Mouse (Mus musculus): ENCODE results near the gene Fam76b. TPM values are rescaled to one million over a fixed set of nuclear protein-coding genes. Genes with fewer than 3 reads are reported as not detected.
"Not testable (repeated sequence)": the region's sequence is repeated elsewhere in the genome, so short reads cannot be mapped to it uniquely, and the experiment has no call there.

Gene Fam76b
- polyA plus RNA-seq (2016; fragmentation: Nextera tagmentation; extraction: Ambion mirVana) = 21.5 and 24.4 TPM in 2 replicates

GRCm38 (mm10) chr9:13827406-13828086, at the start of gene Fam76b:
Gene Fam76b (plus strand): TSS chr9:13827716.
- Histone ChIP-seq H3K4me3 (peak within 1 kb of the TSS; percentile 76), H3K36me3 (peaks cover 49% of the 10 kb centered on the region), H3K27me3 (ENCODE audit: low read depth, poor library complexity, severe bottlenecking) (no peaks in the 10 kb centered on the region), H3K27ac (peak within 1 kb of the TSS; percentile 99), H3K4me1 (peaks cover 18% of the 10 kb centered on the region), H3K9me3 (replicated peaks) (no peaks in the 10 kb centered on the region)
- peak; percentile 96 for DNase-seq (ENCODE audit: low spot score)
- WGBS = under 1% methylated on average over 67 of the region's 67 CpGs

GRCm38 (mm10) chr9:13781985-13782384, 45.5 kb upstream of the Fam76b start:
- peaks cover 41% of the 10 kb centered on the region for H3K36me3 ChIP-seq

GRCm38 (mm10) chr9:13790864-13791263, 36.7 kb upstream of the Fam76b start:
- H3K4me1 ChIP-seq; H3K27me3 ChIP-seq (ENCODE audit: low read depth, poor library complexity, severe bottlenecking); DNase-seq (ENCODE audit: low spot score); H3K9me3 ChIP-seq (replicated peaks); H3K4me3 ChIP-seq; H3K27ac ChIP-seq: not testable (repeated sequence)
- H3K36me3 ChIP-seq = peaks cover 83% of the 10 kb centered on the region
- WGBS = 98% methylated on average over 8 of the region's 8 CpGs

More at GRCm38 (mm10) chr9:13781985-13782384, 45.5 kb upstream of the Fam76b start:
- H3K9me3 ChIP-seq (replicated peaks) = no peaks in the 10 kb centered on the region
- no peak for DNase-seq (ENCODE audit: low spot score)
- H3K27me3 ChIP-seq (ENCODE audit: low read depth, poor library complexity, severe bottlenecking) = no peaks in the 10 kb centered on the region
- H3K27ac ChIP-seq = no peak overlapping the region
- H3K4me1 ChIP-seq = no peaks in the 10 kb centered on the region
- H3K4me3 ChIP-seq = no peak overlapping the region
- 96% methylated on average over 1 of the region's 1 CpGs for WGBS

- H3K36me3 ChIP-seq = peaks cover 78% of the 10 kb centered on the region
- DNase-seq (ENCODE audit: low spot score) = no peak
- H3K4me3 ChIP-seq = no peak overlapping the region
- WGBS = 93% methylated on average over 1 of the region's 1 CpGs
- no peaks in the 10 kb centered on the region for H3K4me1 ChIP-seq
- no peaks in the 10 kb centered on the region for H3K9me3 ChIP-seq (replicated peaks)
- no peaks in the 10 kb centered on the region for H3K27me3 ChIP-seq (ENCODE audit: low read depth, poor library complexity, severe bottlenecking)
- no peak overlapping the region for H3K27ac ChIP-seq
Observed at GRCm38 (mm10) chr9:13794302-13794701, 33.2 kb upstream of the Fam76b start.

GRCm38 (mm10) chr9:13794756-13795155, 32.8 kb upstream of the Fam76b start:
- 88% methylated on average over 2 of the region's 2 CpGs for WGBS
- Histone ChIP-seq H3K27ac (no peak overlapping the region), H3K36me3 (peaks cover 78% of the 10 kb centered on the region)

GRCm38 (mm10) chr9:13804480-13804879, 23.0 kb upstream of the Fam76b start:
- no peaks in the 10 kb centered on the region for H3K4me1 ChIP-seq
- H3K36me3 ChIP-seq = peaks cover 93% of the 10 kb centered on the region
- no peak for DNase-seq (ENCODE audit: low spot score)

More at GRCm38 (mm10) chr9:13794756-13795155, 32.8 kb upstream of the Fam76b start:
- Histone ChIP-seq H3K9me3 (replicated peaks) (no peaks in the 10 kb centered on the region), H3K4me3 (no peak overlapping the region), H3K4me1 (no peaks in the 10 kb centered on the region), H3K27me3 (ENCODE audit: low read depth, poor library complexity, severe bottlenecking) (no peaks in the 10 kb centered on the region)
- DNase-seq (ENCODE audit: low spot score) = no peak

GRCm38 (mm10) chr9:13806854-13807253, 20.7 kb upstream of the Fam76b start:
- Histone ChIP-seq H3K27me3 (ENCODE audit: low read depth, poor library complexity, severe bottlenecking) (no peaks in the 10 kb centered on the region), H3K27ac (no peak overlapping the region), H3K9me3 (replicated peaks) (no peaks in the 10 kb centered on the region), H3K4me1 (no peaks in the 10 kb centered on the region), H3K36me3 (peaks cover 95% of the 10 kb centered on the region), H3K4me3 (no peak overlapping the region)
- no peak for DNase-seq (ENCODE audit: low spot score)
- WGBS = 95% methylated on average over 7 of the region's 7 CpGs

More at GRCm38 (mm10) chr9:13804480-13804879, 23.0 kb upstream of the Fam76b start:
- Histone ChIP-seq H3K27ac (no peak overlapping the region), H3K4me3 (no peak overlapping the region), H3K9me3 (replicated peaks) (no peaks in the 10 kb centered on the region), H3K27me3 (ENCODE audit: low read depth, poor library complexity, severe bottlenecking) (no peaks in the 10 kb centered on the region)
- WGBS = 88% methylated on average over 1 of the region's 1 CpGs

- no peak for DNase-seq (ENCODE audit: low spot score)
- 95% methylated on average over 5 of the region's 5 CpGs for WGBS
- H3K27me3 ChIP-seq (ENCODE audit: low read depth, poor library complexity, severe bottlenecking) = no peaks in the 10 kb centered on the region
- H3K4me1 ChIP-seq = no peaks in the 10 kb centered on the region
- no peak overlapping the region for H3K4me3 ChIP-seq
- no peak overlapping the region for H3K27ac ChIP-seq
- H3K36me3 ChIP-seq = peaks cover 95% of the 10 kb centered on the region
- no peaks in the 10 kb centered on the region for H3K9me3 ChIP-seq (replicated peaks)
Observed at GRCm38 (mm10) chr9:13807657-13808056, 19.9 kb upstream of the Fam76b start.

- no peak for DNase-seq (ENCODE audit: low spot score)
- no peaks in the 10 kb centered on the region for H3K27me3 ChIP-seq (ENCODE audit: low read depth, poor library complexity, severe bottlenecking)
- H3K9me3 ChIP-seq (replicated peaks) = no peaks in the 10 kb centered on the region
- H3K36me3 ChIP-seq = peaks cover 96% of the 10 kb centered on the region
- H3K27ac ChIP-seq = no peak overlapping the region
- no peaks in the 10 kb centered on the region for H3K4me1 ChIP-seq
- no peak overlapping the region for H3K4me3 ChIP-seq
Observed at GRCm38 (mm10) chr9:13809937-13810336, 17.6 kb upstream of the Fam76b start.

- no peak for DNase-seq (ENCODE audit: low spot score)
- no peak overlapping the region for H3K27ac ChIP-seq
- H3K9me3 ChIP-seq (replicated peaks) = no peaks in the 10 kb centered on the region
- H3K4me3 ChIP-seq = no peak overlapping the region
- no peaks in the 10 kb centered on the region for H3K27me3 ChIP-seq (ENCODE audit: low read depth, poor library complexity, severe bottlenecking)
- peaks cover 98% of the 10 kb centered on the region for H3K36me3 ChIP-seq
- H3K4me1 ChIP-seq = no peaks in the 10 kb centered on the region
- WGBS = 94% methylated on average over 9 of the region's 9 CpGs
Observed at GRCm38 (mm10) chr9:13818369-13818768, 9.1 kb upstream of the Fam76b start.

- DNase-seq (ENCODE audit: low spot score) = no peak
- Histone ChIP-seq H3K36me3 (peaks cover 85% of the 10 kb centered on the region), H3K4me1 (peaks cover 9% of the 10 kb centered on the region), H3K27ac (no peak overlapping the region), H3K27me3 (ENCODE audit: low read depth, poor library complexity, severe bottlenecking) (no peaks in the 10 kb centered on the region), H3K4me3 (no peak overlapping the region), H3K9me3 (replicated peaks) (no peaks in the 10 kb centered on the region)
- WGBS = 90% methylated on average over 3 of the region's 3 CpGs
Observed at GRCm38 (mm10) chr9:13820774-13821173, 6.7 kb upstream of the Fam76b start.

- Histone ChIP-seq H3K4me1 (peaks cover 18% of the 10 kb centered on the region), H3K36me3 (peaks cover 47% of the 10 kb centered on the region), H3K9me3 (replicated peaks) (no peaks in the 10 kb centered on the region), H3K4me3 (peak overlapping the region; percentile 76), H3K27ac (peak overlapping the region; percentile 99), H3K27me3 (ENCODE audit: low read depth, poor library complexity, severe bottlenecking) (no peaks in the 10 kb centered on the region)
- DNase-seq (ENCODE audit: low spot score) = no peak
- 10% methylated on average over 8 of the region's 8 CpGs for WGBS
Observed at GRCm38 (mm10) chr9:13825896-13826295, 1.6 kb upstream of the Fam76b start.

GRCm38 (mm10) chr9:13826391-13826805, 1.1 kb upstream of the Fam76b start:
- peak; percentile 82 for DNase-seq (ENCODE audit: low spot score)
- 0% methylated on average over 31 of the region's 31 CpGs for WGBS
- H3K4me1 ChIP-seq = peaks cover 18% of the 10 kb centered on the region
- peak overlapping the region; percentile 99 for H3K27ac ChIP-seq
- peaks cover 47% of the 10 kb centered on the region for H3K36me3 ChIP-seq
- H3K27me3 ChIP-seq (ENCODE audit: low read depth, poor library complexity, severe bottlenecking) = no peaks in the 10 kb centered on the region
- no peaks in the 10 kb centered on the region for H3K9me3 ChIP-seq (replicated peaks)
- H3K4me3 ChIP-seq = peak overlapping the region; percentile 76

Measured in limb, embryonic 10.5 days (tissue).